Mouse (Mus musculus): ENCODE results near the gene Trex1. TPM values are rescaled to one million over a fixed set of nuclear protein-coding genes. Genes with fewer than 3 reads are reported as not detected.

Gene Trex1
- 10.6 and 11.6 TPM in 2 replicates for polyA plus RNA-seq (2014; fragmentation: Nextera tagmentation; extraction: Ambion mirVana)

- no peaks in the 10 kb centered on the region for H3K27me3 ChIP-seq (ENCODE audit: insufficient read depth, low read length)
- H3K9me3 ChIP-seq (ENCODE audit: low read depth, low read length), result no peaks in the 10 kb centered on the region
- peak; percentile 87 for ATAC-seq (ENCODE audit: insufficient read depth)
- DNase-seq, result peak; percentile 91
- WGBS, result 16% methylated on average over 15 of the region's 15 CpGs
- H3K36me3 ChIP-seq (ENCODE audit: insufficient read depth), result peaks cover 58% of the 10 kb centered on the region
- H3K4me1 ChIP-seq (ENCODE audit: insufficient read depth), result 0 out of 2 replicates have a peak, but pooled peaks cover 4% of the 10 kb centered on the region
- peak; percentile 96 for TF ChIP-seq CTCF (IDR thresholded peaks at IDR 0.05; ENCODE audit: low read depth)
- peak within 1 kb of the TSS; percentile 66 for H3K4me2 ChIP-seq
- H3K9ac ChIP-seq, result peak within 1 kb of the TSS; percentile 62
- H3K27ac ChIP-seq (ENCODE audit: low read depth), result peak within 1 kb of the TSS; percentile 89; the same call in 1 of the 2 replicates
- peak within 1 kb of the TSS; percentile 33 for H3K4me3 ChIP-seq (ENCODE audit: low read depth, low read length)
Measured at GRCm38 (mm10) chr9:109059136-109059903, at the start of gene Trex1. Gene Trex1, minus strand, starts transcription at chr9:109059734.

- no peak for TF ChIP-seq CTCF (IDR thresholded peaks at IDR 0.05; ENCODE audit: low read depth)
- DNase-seq (no peak), ATAC-seq (ENCODE audit: insufficient read depth) (no peak)
- Histone ChIP-seq H3K27ac (ENCODE audit: low read depth) (no peak overlapping the region), H3K4me1 (ENCODE audit: insufficient read depth) (no peaks in the 10 kb centered on the region), H3K9ac (no peak overlapping the region), H3K4me2 (no peak overlapping the region), H3K9me3 (ENCODE audit: low read depth, low read length) (no peaks in the 10 kb centered on the region), H3K36me3 (ENCODE audit: insufficient read depth) (peaks cover 98% of the 10 kb centered on the region), H3K4me3 (ENCODE audit: low read depth, low read length) (no peak overlapping the region), H3K27me3 (ENCODE audit: insufficient read depth, low read length) (no peaks in the 10 kb centered on the region)
- WGBS, result 50% methylated on average over 4 of the region's 6 CpGs
Measured at GRCm38 (mm10) chr9:109107341-109107740, 47.8 kb upstream of the Trex1 start.

- Histone ChIP-seq H3K4me3 (ENCODE audit: low read depth, low read length) (no peak overlapping the region), H3K4me2 (no peak overlapping the region), H3K4me1 (ENCODE audit: insufficient read depth) (no peaks in the 10 kb centered on the region), H3K9me3 (ENCODE audit: low read depth, low read length) (no peaks in the 10 kb centered on the region), H3K27ac (ENCODE audit: low read depth) (no peak overlapping the region), H3K36me3 (ENCODE audit: insufficient read depth) (peaks cover 92% of the 10 kb centered on the region), H3K27me3 (ENCODE audit: insufficient read depth, low read length) (no peaks in the 10 kb centered on the region), H3K9ac (no peak overlapping the region)
- TF ChIP-seq CTCF (IDR thresholded peaks at IDR 0.05; ENCODE audit: low read depth), result no peak
- DNase-seq (no peak), ATAC-seq (ENCODE audit: insufficient read depth) (no peak)
- WGBS, result 88% methylated on average over 12 of the region's 12 CpGs
Measured at GRCm38 (mm10) chr9:109105648-109106047, 46.1 kb upstream of the Trex1 start.

GRCm38 (mm10) chr9:109105011-109105410, 45.5 kb upstream of the Trex1 start:
- Histone ChIP-seq H3K9ac (no peak overlapping the region), H3K4me3 (ENCODE audit: low read depth, low read length) (no peak overlapping the region), H3K9me3 (ENCODE audit: low read depth, low read length) (no peaks in the 10 kb centered on the region), H3K4me1 (ENCODE audit: insufficient read depth) (no peaks in the 10 kb centered on the region), H3K36me3 (ENCODE audit: insufficient read depth) (peaks cover 92% of the 10 kb centered on the region), H3K27ac (ENCODE audit: low read depth) (no peak overlapping the region), H3K4me2 (no peak overlapping the region), H3K27me3 (ENCODE audit: insufficient read depth, low read length) (no peaks in the 10 kb centered on the region)
- DNase-seq, result peak; percentile 61
- 68% methylated on average over 12 of the region's 12 CpGs for WGBS
- TF ChIP-seq CTCF (IDR thresholded peaks at IDR 0.05; ENCODE audit: low read depth), result no peak
- ATAC-seq (ENCODE audit: insufficient read depth), result peak; percentile 9; the same call in 1 of the 2 replicates

GRCm38 (mm10) chr9:109104083-109104482, 44.5 kb upstream of the Trex1 start:
- Histone ChIP-seq H3K9ac (no peak overlapping the region), H3K4me2 (no peak overlapping the region), H3K36me3 (ENCODE audit: insufficient read depth) (peaks cover 86% of the 10 kb centered on the region), H3K4me1 (ENCODE audit: insufficient read depth) (peaks cover 2% of the 10 kb centered on the region), H3K4me3 (ENCODE audit: low read depth, low read length) (no peak overlapping the region), H3K27ac (ENCODE audit: low read depth) (no peak overlapping the region), H3K9me3 (ENCODE audit: low read depth, low read length) (no peaks in the 10 kb centered on the region), H3K27me3 (ENCODE audit: insufficient read depth, low read length) (no peaks in the 10 kb centered on the region)
- no peak for DNase-seq
- ATAC-seq (ENCODE audit: insufficient read depth), result no peak
- 85% methylated on average over 9 of the region's 9 CpGs for WGBS
- no peak for TF ChIP-seq CTCF (IDR thresholded peaks at IDR 0.05; ENCODE audit: low read depth)

- no peak for ATAC-seq (ENCODE audit: insufficient read depth)
- WGBS, result 65% methylated on average over 7 of the region's 7 CpGs
Measured at GRCm38 (mm10) chr9:109103250-109103649, 43.7 kb upstream of the Trex1 start.

GRCm38 (mm10) chr9:109102541-109102940, 43.0 kb upstream of the Trex1 start:
- 86% methylated on average over 3 of the region's 3 CpGs for WGBS
- H3K9me3 ChIP-seq (ENCODE audit: low read depth, low read length), result no peaks in the 10 kb centered on the region
- DNase-seq (no peak), ATAC-seq (ENCODE audit: insufficient read depth) (no peak)
- H3K9ac ChIP-seq, result no peak overlapping the region
- no peaks in the 10 kb centered on the region for H3K27me3 ChIP-seq (ENCODE audit: insufficient read depth, low read length)
- H3K36me3 ChIP-seq (ENCODE audit: insufficient read depth), result peaks cover 70% of the 10 kb centered on the region
- H3K27ac ChIP-seq (ENCODE audit: low read depth), result no peak overlapping the region
- no peak overlapping the region for H3K4me3 ChIP-seq (ENCODE audit: low read depth, low read length)
- no peak overlapping the region for H3K4me2 ChIP-seq
- H3K4me1 ChIP-seq (ENCODE audit: insufficient read depth), result peaks cover 15% of the 10 kb centered on the region
- TF ChIP-seq CTCF (IDR thresholded peaks at IDR 0.05; ENCODE audit: low read depth), result no peak

More at GRCm38 (mm10) chr9:109103250-109103649, 43.7 kb upstream of the Trex1 start:
- H3K27me3 ChIP-seq (ENCODE audit: insufficient read depth, low read length), result no peaks in the 10 kb centered on the region
- H3K27ac ChIP-seq (ENCODE audit: low read depth), result no peak overlapping the region
- no peaks in the 10 kb centered on the region for H3K9me3 ChIP-seq (ENCODE audit: low read depth, low read length)
- H3K4me2 ChIP-seq, result no peak overlapping the region
- peaks cover 10% of the 10 kb centered on the region for H3K4me1 ChIP-seq (ENCODE audit: insufficient read depth)
- peaks cover 77% of the 10 kb centered on the region for H3K36me3 ChIP-seq (ENCODE audit: insufficient read depth)
- H3K4me3 ChIP-seq (ENCODE audit: low read depth, low read length), result no peak overlapping the region
- H3K9ac ChIP-seq, result no peak overlapping the region
- no peak for TF ChIP-seq CTCF (IDR thresholded peaks at IDR 0.05; ENCODE audit: low read depth)
- no peak for DNase-seq

Measured in lung, embryonic 14.5 days (tissue).